ENCODE assay signal across 8 mouse cellular contexts in the genomic region with DNA sequence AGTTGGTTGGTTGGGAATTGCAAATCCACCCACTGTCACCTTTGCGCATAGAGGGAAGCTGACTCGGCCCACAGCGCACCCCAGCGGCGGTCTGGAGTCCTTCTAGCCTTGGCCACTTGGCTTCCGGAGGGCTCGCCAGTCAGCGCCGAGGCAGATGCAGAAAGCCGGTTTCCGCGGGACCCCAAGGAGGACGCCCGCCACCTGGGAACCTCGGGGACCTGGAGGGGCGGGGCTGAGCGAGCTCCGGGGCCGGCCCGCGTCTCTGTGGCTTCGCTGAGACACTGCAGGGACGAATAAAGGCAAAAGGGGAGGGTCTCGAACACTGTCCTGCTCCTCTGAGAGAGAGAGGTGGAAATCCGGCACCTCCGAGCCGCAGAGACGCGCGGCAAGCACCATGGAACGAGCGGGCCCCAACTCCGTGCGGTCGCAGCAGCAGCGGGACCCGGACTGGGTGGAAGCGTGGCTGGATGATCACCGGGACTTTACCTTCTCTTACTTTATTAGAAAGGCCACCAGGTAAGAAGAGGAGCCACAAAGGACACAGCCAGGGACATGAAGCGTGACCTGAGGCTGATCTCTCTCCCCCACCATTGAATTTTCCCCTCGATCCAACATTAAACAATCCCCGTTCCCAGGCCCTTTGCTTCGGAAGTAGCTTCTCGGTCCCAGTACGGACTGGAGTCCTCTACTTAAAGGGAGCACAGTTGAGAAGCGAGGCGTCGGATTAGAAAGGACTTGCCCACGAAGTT. TPM values are rescaled to one million over a fixed set of nuclear protein-coding genes. Genes with fewer than 3 reads are reported as not detected.
A peak's percentile ranks its signal among the peaks of the same experiment; 100 is the strongest.
DNase-seq lines count a peak whose midpoint lies in the region; ATAC-seq and TF ChIP-seq lines count a peak whose summit lies in the region.

Gene Pde5a, plus strand, starts transcription at position 96 of the 749 bp plus-strand sequence.

- H3K36me3 ChIP-seq in hindbrain, postnatal 0 days (ENCODE audit: insufficient read depth, low read length), result no peaks in the 10 kb centered on the region
- peaks cover 31% of the 10 kb centered on the region for H3K36me3 ChIP-seq in megakaryocyte, embryonic 14.5 days (replicated peaks; ENCODE audit: low read length)

- H3K27me3 ChIP-seq in hindbrain, postnatal 0 days (ENCODE audit: insufficient read depth, low read length), result no peaks in the 10 kb centered on the region
- no peaks in the 10 kb centered on the region for H3K27me3 ChIP-seq in megakaryocyte, embryonic 14.5 days (replicated peaks)

- H3K27ac ChIP-seq in hindbrain, postnatal 0 days, result peak within 1 kb of the TSS; percentile 82

- under 1% methylated on average over 49 of the region's 49 CpGs for WGBS in hindbrain, postnatal 0 days

- H3K4me2 ChIP-seq in hindbrain, postnatal 0 days (ENCODE audit: low read depth, low read length), result peak within 1 kb of the TSS; percentile 91

- DNase-seq in cerebellum, postnatal 4 days (ENCODE audit: low spot score in 2 of 2), result peak; percentile 64 to 84
- DNase-seq in gastrocnemius, postnatal 10 days, result peak; percentile 90
- peak; percentile 83 for DNase-seq in hindbrain, postnatal 0 days (ENCODE audit: low spot score)
- peak; percentile 39 to 44 for DNase-seq in left cerebral cortex, postnatal 14 days (ENCODE audit: low spot score in 2 of 2)
- peak; percentile 28 to 49 for DNase-seq in right cerebral cortex, adult 2 months (ENCODE audit: low spot score in 2 of 2)
- DNase-seq in urinary bladder, adult 2 months (ENCODE audit: low spot score), result peak; percentile 81

- H3K4me3 ChIP-seq in hindbrain, postnatal 0 days (ENCODE audit: low read length), result peak within 1 kb of the TSS; percentile 76
- H3K4me3 ChIP-seq in megakaryocyte, embryonic 14.5 days (replicated peaks), result peak within 1 kb of the TSS; percentile 97

- H3K4me1 ChIP-seq in hindbrain, postnatal 0 days (ENCODE audit: insufficient read depth, low read length), result no peaks in the 10 kb centered on the region
- H3K4me1 ChIP-seq in megakaryocyte, embryonic 14.5 days, result peaks cover 48% of the 10 kb centered on the region

- intact Hi-C loops in left cerebral cortex, postnatal 14 days (cut with DNase I), result loop anchor here (5.0 kb wide), 1 partner anchor 77 kb away; no protein-coding TSS in a partner anchor

- peak; percentile 53 for ATAC-seq in activated CD4-positive, CD25-positive, alpha-beta regulatory T cell, adult 4 months
- ATAC-seq in hindbrain, postnatal 0 days, result peak; percentile 77

- H3K9ac ChIP-seq in hindbrain, postnatal 0 days (replicated peaks; ENCODE audit: low read length), result peak within 1 kb of the TSS; percentile 63

- H3K9me3 ChIP-seq in hindbrain, postnatal 0 days (ENCODE audit: low read length), result no peaks in the 10 kb centered on the region
- H3K9me3 ChIP-seq in megakaryocyte, embryonic 14.5 days, result no peaks in the 10 kb centered on the region

- TF ChIP-seq CTCF in hindbrain, postnatal 0 days (IDR thresholded peaks at IDR 0.05; ENCODE audit: low read depth), result peak; percentile 85

RNA-seq across cellular contexts. Expression of gene Pde5a, which starts in this region (rescaled TPM):
- under 1 TPM; 0.15 to 0.29 TPM for polyA plus RNA-seq in activated CD4-positive, CD25-positive, alpha-beta regulatory T cell, adult 4 months (2017; shearing (Covaris generic))
- total RNA-seq in gastrocnemius, postnatal 10 days (2021), result 10 to 100 TPM; 11.0 to 12.9 TPM
- 5.3 and 7.9 TPM in 2 replicates for total RNA-seq in hindbrain, postnatal 0 days (2014; rRNA removed)
- 1.7 and 2.2 TPM in 2 replicates for polyA plus RNA-seq in hindbrain, postnatal 0 days (2015; fragmentation: Nextera tagmentation; extraction: Ambion mirVana)
- total RNA-seq in left cerebral cortex, postnatal 14 days (2021), result 10 to 100 TPM; 11.1 to 11.2 TPM
- 9.4 and 10.1 TPM in 2 replicates for polyA plus RNA-seq in megakaryocyte, embryonic 14.5 days (2012; ENCODE audit: insufficient read depth, low replicate concordance)
- polyA plus RNA-seq in urinary bladder, adult 2 months (2012; rRNA removed), result 115 and 175 TPM in 2 replicates

Comparison
In these comparisons a context has a peak if more than half of its experiments do, and no peak if none do; other contexts are left out.
1. Peak in every context shown above with its lines: DNase-seq, ATAC-seq, H3K4me3 ChIP-seq and H3K27ac ChIP-seq.
2. RNA of gene Pde5a (polyA plus RNA-seq): 115 to 175 TPM in urinary bladder, adult 2 months; 9.4 to 10.1 TPM in megakaryocyte, embryonic 14.5 days, 1.7 to 2.2 TPM in hindbrain, postnatal 0 days and 0.15 to 0.29 TPM in activated CD4-positive, CD25-positive, alpha-beta regulatory T cell, adult 4 months; every median in the first group is over 10 times any median in the second.
3. Peak in ATAC-seq in activated CD4-positive, CD25-positive, alpha-beta regulatory T cell, adult 4 months; RNA of the gene not detected or under 1 TPM.
4. DNase-seq: peak in every context shown above with its lines; median percentile 90 in gastrocnemius, postnatal 10 days; 83 in hindbrain, postnatal 0 days; 81 in urinary bladder, adult 2 months; 74 in cerebellum, postnatal 4 days; 42 in left cerebral cortex, postnatal 14 days; 38 in right cerebral cortex, adult 2 months.